Mouse (Mus musculus) heart, postnatal 10 days (tissue): ENCODE data around the gene Wdr74. TPM values are rescaled to one million over a fixed set of nuclear protein-coding genes. Genes with fewer than 3 reads are reported as not detected.

Experiments
- DNase-seq, 2 experiments: peaks; one replicate each; pipeline ENCODE4 v3.0.0; 2021
- intact Hi-C: fragments of 180-260 bp; cut with DNase I; formaldehyde crosslinking; loops from one replicate; pipeline ENCODE4 v1.15.1; 2025
- microRNA-seq, 2 experiments: library from miRNA; unstranded; fragments of <30 nt; microRNA quantifications; one replicate each; pipeline ENCODE4 v1.2.0; 2022
- total RNA-seq, 2 experiments: library from RNA; stranded (reverse); gene quantifications; 2 replicates each; pipeline ENCODE4 v1.2.3; 2021

Wdr74 gene
- total RNA-seq, 2 experiments from 2014 or later = 24.9 to 27.2 TPM

GRCm38 (mm10) chr19:8790171-8790570 lies 54.5 kb downstream of the Wdr74 start:
- no peak for DNase-seq
- intact Hi-C loops = no loop called here

Small RNAs within 50 kb of the gene (microRNA-seq; reads per million reads assigned to microRNA genes)
- gene Mir6992 = 0 reads per million in 2 experiments

Other genes with a start within 250 kb of the Wdr74 start
- gene Slc22a8, start 144.6 kb upstream of the Wdr74 start, total RNA-seq = under 1 TPM in 1 of 2 experiments, not detected in 1; 0.07 TPM
- not detected for gene Slc22a6, start 117.8 kb upstream of the Wdr74 start, total RNA-seq
- not detected for gene Chrm1, start 72.0 kb upstream of the Wdr74 start, total RNA-seq
- gene Slc3a2, start 12.5 kb upstream of the Wdr74 start, total RNA-seq = 10 to 100 TPM; 36.6 to 56.3 TPM
- gene 1700092M07Rik, start 4.9 kb downstream of the Wdr74 start, total RNA-seq = not detected
- 10 to 100 TPM; 43.6 to 44.4 TPM for gene Stx5a, start 5.6 kb downstream of the Wdr74 start, total RNA-seq
- gene Nxf1, start 21.2 kb downstream of the Wdr74 start, total RNA-seq = 10 to 100 TPM; 61.7 to 67.6 TPM
- 100 to 1,000 TPM; 115 to 133 TPM for gene Tmem223, start 35.2 kb downstream of the Wdr74 start, total RNA-seq
- 10 to 100 TPM; 13.9 to 22.5 TPM for gene Tmem179b, start 38.6 kb downstream of the Wdr74 start, total RNA-seq
- 10 to 100 TPM in 1 of 2 experiments, 1 to 10 TPM in 1; 9.5 to 10.2 TPM for gene Taf6l, start 50.6 kb downstream of the Wdr74 start, total RNA-seq
- gene Polr2g, start 62.8 kb downstream of the Wdr74 start, total RNA-seq = 10 to 100 TPM; 72.7 to 76.0 TPM
- 1 to 10 TPM; 2.2 to 3.0 TPM for gene Zbtb3, start 66.7 kb downstream of the Wdr74 start, total RNA-seq
- 10 to 100 TPM; 14.2 to 17.6 TPM for gene Ttc9c, start 83.5 kb downstream of the Wdr74 start, total RNA-seq
- 10 to 100 TPM; 51.0 to 56.3 TPM for gene Hnrnpul2, start 84.2 kb downstream of the Wdr74 start, total RNA-seq
- not detected for gene AC129217.1, start 93.9 kb downstream of the Wdr74 start, total RNA-seq
- gene Bscl2, start 101.6 kb downstream of the Wdr74 start, total RNA-seq = 10 to 100 TPM; 25.8 to 34.7 TPM
- not detected for gene Gng3, start 103.4 kb downstream of the Wdr74 start, total RNA-seq
- gene Lrrn4cl, start 114.9 kb downstream of the Wdr74 start, total RNA-seq = 1 to 10 TPM; 4.2 to 5.1 TPM
- gene Ubxn1, start 135.7 kb downstream of the Wdr74 start, total RNA-seq = 100 to 1,000 TPM; 123 to 126 TPM
- gene Uqcc3, start 145.1 kb downstream of the Wdr74 start, total RNA-seq = 10 to 100 TPM; 50.4 to 58.1 TPM
- gene Lbhd1, start 147.9 kb downstream of the Wdr74 start, total RNA-seq = 1 to 10 TPM; 2.0 to 9.8 TPM
- not detected for gene Gm49403, start 148.1 kb downstream of the Wdr74 start, total RNA-seq
- 10 to 100 TPM; 16.6 to 23.0 TPM for gene 1810009A15Rik, start 153.0 kb downstream of the Wdr74 start, total RNA-seq
- 1 to 10 TPM in 1 of 2 experiments, not detected in 1; 6.4 TPM for gene Gm49416, start 153.1 kb downstream of the Wdr74 start, total RNA-seq
- gene Ints5, start 157.2 kb downstream of the Wdr74 start, total RNA-seq = 10 to 100 TPM; 14.5 to 17.1 TPM
- 10 to 100 TPM; 69.3 to 74.5 TPM for gene Ganab, start 162.2 kb downstream of the Wdr74 start, total RNA-seq
- 10 to 100 TPM; 38.7 to 41.8 TPM for gene B3gat3, start 184.5 kb downstream of the Wdr74 start, total RNA-seq
- gene Rom1, start 193.5 kb downstream of the Wdr74 start, total RNA-seq = 1 to 10 TPM; 6.5 to 7.1 TPM
- gene Eml3, start 193.7 kb downstream of the Wdr74 start, total RNA-seq = 10 to 100 TPM; 16.7 to 18.7 TPM
- 10 to 100 TPM; 54.4 to 59.5 TPM for gene Mta2, start 206.0 kb downstream of the Wdr74 start, total RNA-seq
- gene Tut1, start 218.0 kb downstream of the Wdr74 start, total RNA-seq = 10 to 100 TPM in 1 of 2 experiments, 1 to 10 TPM in 1; 8.5 to 10.4 TPM
- 100 to 1,000 TPM; 283 to 289 TPM for gene Eef1g, start 231.2 kb downstream of the Wdr74 start, total RNA-seq